Mouse (Mus musculus): Measurements from ENCODE around the gene Gm45140.

Gene Gm45140

GRCm38 (mm10) chr6:87802462-87802861 lies 33.1 kb downstream of the Gm45140 start:
- DNase-seq (ENCODE audit: low spot score in 2 of 2), result no peak

- no peak for DNase-seq (ENCODE audit: low spot score in 2 of 2)
Measured at GRCm38 (mm10) chr6:87799576-87799975, 36.0 kb downstream of the Gm45140 start.

GRCm38 (mm10) chr6:87797321-87797720 lies 38.3 kb downstream of the Gm45140 start:
- DNase-seq (ENCODE audit: low spot score in 2 of 2), result no peak

GRCm38 (mm10) chr6:87796251-87796880 lies 39.2 kb downstream of the Gm45140 start:
- no peak for DNase-seq (ENCODE audit: low spot score in 2 of 2)

- DNase-seq (ENCODE audit: low spot score in 2 of 2), result no peak
Measured at GRCm38 (mm10) chr6:87795385-87796150, 40.0 kb downstream of the Gm45140 start.

- DNase-seq (ENCODE audit: low spot score in 2 of 2), result no peak
Measured at GRCm38 (mm10) chr6:87793821-87794510, 41.6 kb downstream of the Gm45140 start.

- no peak for DNase-seq (ENCODE audit: low spot score in 2 of 2)
Measured at GRCm38 (mm10) chr6:87791826-87792225, 43.8 kb downstream of the Gm45140 start.

- no peak for DNase-seq (ENCODE audit: low spot score in 2 of 2)
Measured at GRCm38 (mm10) chr6:87790779-87791480, 44.7 kb downstream of the Gm45140 start.

GRCm38 (mm10) chr6:87789791-87790190 lies 45.8 kb downstream of the Gm45140 start:
- no peak for DNase-seq (ENCODE audit: low spot score in 2 of 2)

- DNase-seq (ENCODE audit: low spot score in 2 of 2), result no peak
Measured at GRCm38 (mm10) chr6:87788896-87789587, 46.6 kb downstream of the Gm45140 start.

GRCm38 (mm10) chr6:87788266-87788895 lies 47.2 kb downstream of the Gm45140 start:
- no peak for DNase-seq (ENCODE audit: low spot score in 2 of 2)

- no peak for DNase-seq (ENCODE audit: low spot score in 2 of 2)
Measured at GRCm38 (mm10) chr6:87787108-87787890, 48.3 kb downstream of the Gm45140 start.

- DNase-seq (ENCODE audit: low spot score in 2 of 2), result no peak
Measured at GRCm38 (mm10) chr6:87786621-87787020, 49.0 kb downstream of the Gm45140 start.

- no peak for DNase-seq (ENCODE audit: low spot score in 2 of 2)
Measured at GRCm38 (mm10) chr6:87784033-87784432, 51.6 kb downstream of the Gm45140 start.

- DNase-seq (ENCODE audit: low spot score in 2 of 2), result no peak
Measured at GRCm38 (mm10) chr6:87780546-87781301, 54.9 kb downstream of the Gm45140 start.

GRCm38 (mm10) chr6:87779174-87780165 lies 56.1 kb downstream of the Gm45140 start:
- DNase-seq (ENCODE audit: low spot score in 2 of 2), result no peak

- no peak for DNase-seq (ENCODE audit: low spot score in 2 of 2)
Measured at GRCm38 (mm10) chr6:87778294-87779173, 57.1 kb downstream of the Gm45140 start.
